Mouse (Mus musculus) embryonic facial prominence, embryonic 11.5 days (tissue): ENCODE measurements around the gene Cfap61. TPM values are rescaled to one million over a fixed set of nuclear protein-coding genes. Genes with fewer than 3 reads are reported as not detected.

Experiments
- ATAC-seq: fragments of 200-750 bp; cut with Nextera tagmentation; replicated peaks from 2 replicates; pipeline ENCODE4 v1.8.0; 2017; ENCODE audit warnings: low read depth; ENCODE audit not compliant: insufficient number of reproducible peaks, low FRiP score, low TSS enrichment
- DNase-seq: peaks from one replicate; pipeline ENCODE4 v3.0.0-alpha.2; 2015; ENCODE audit warnings: low spot score
- H3K27ac ChIP-seq: fragments of 300-500 bp; sonication (generic); replicated peaks from 2 replicates; pipeline ENCODE4 v1.5.1; 2014; ENCODE audit warnings: mild to moderate bottlenecking, low read depth, low read length, control low read depth
- H3K27me3 ChIP-seq: fragments of 300-500 bp; sonication (generic); 2 replicates; pipeline ENCODE4 v1.6.1; 2014; ENCODE audit warnings: mild to moderate bottlenecking, low read length, moderate library complexity, mixed read lengths; ENCODE audit not compliant: control insufficient read depth, insufficient read depth
- H3K36me3 ChIP-seq: fragments of 300-500 bp; sonication (generic); replicated peaks from 2 replicates; pipeline ENCODE4 v1.6.1; 2014; ENCODE audit warnings: low read depth, mild to moderate bottlenecking, low read length, moderate library complexity, mixed read lengths; ENCODE audit not compliant: control insufficient read depth, insufficient read depth
- H3K4me1 ChIP-seq: fragments of 300-500 bp; sonication (generic); 2 replicates; pipeline ENCODE4 v1.6.1; 2014; ENCODE audit warnings: low read length, mixed read lengths; ENCODE audit not compliant: control insufficient read depth, insufficient read depth
- H3K4me2 ChIP-seq: fragments of 300-500 bp; sonication (generic); 2 replicates; pipeline ENCODE4 v1.6.1; 2014; ENCODE audit warnings: low read depth, mild to moderate bottlenecking, control low read depth, low read length, moderate library complexity
- H3K4me3 ChIP-seq: fragments of 300-500 bp; sonication (generic); 2 replicates; pipeline ENCODE4 v1.5.1; 2014; ENCODE audit warnings: low read depth, low read length, control low read depth
- H3K9ac ChIP-seq: fragments of 300-500 bp; sonication (generic); replicated peaks from 2 replicates; pipeline ENCODE4 v1.6.1; 2014; ENCODE audit warnings: mild to moderate bottlenecking, control low read depth, low read length
- H3K9me3 ChIP-seq: fragments of 300-500 bp; sonication (generic); replicated peaks from 2 replicates; pipeline ENCODE4 v1.6.1; 2016; ENCODE audit warnings: mild to moderate bottlenecking, low read length, inconsistent platforms, mixed read lengths; ENCODE audit not compliant: control insufficient read depth
- WGBS: fragments of 180-500 bp; shearing (Covaris S2); extraction: QIAGEN DNeasy Blood & Tissue Kit; methylation state at CpG from one replicate; pipeline ENCODE4 v1.1.7; 2014; 5-methylcytosine and 5-hydroxymethylcytosine counted together
- polyA plus RNA-seq: library from polyadenylated mRNA; unstranded; fragments of >200 nt; fragmentation: Nextera tagmentation; extraction: Ambion mirVana; gene quantifications from 2 replicates; pipeline ENCODE4 v1.2.1, GENCODE M21; 2014

Cfap61 gene
- polyA plus RNA-seq, 1 experiment from 2014 or later, result 0.38 TPM

GRCm38 (mm10) chr2:146221076-146221928 is 286.7 kb downstream of the Cfap61 start, which contains the start of gene Insm1:
Gene Insm1 (plus strand): TSS chr2:146221921.
- no peaks in the 10 kb centered on the region for H3K36me3 ChIP-seq
- DNase-seq (peak; percentile 77), ATAC-seq (peak; percentile 50)
- peaks cover 18% of the 10 kb centered on the region for H3K4me1 ChIP-seq
- H3K4me3 ChIP-seq, result peak within 1 kb of the TSS; percentile 52
- peak within 1 kb of the TSS; percentile 52 for H3K27ac ChIP-seq
- H3K27me3 ChIP-seq, result peaks cover 76% of the 10 kb centered on the region
- WGBS, result under 1% methylated on average over 67 of the region's 86 CpGs
- H3K9ac ChIP-seq, result peak within 1 kb of the TSS; percentile 56
- peak within 1 kb of the TSS; percentile 96 for H3K4me2 ChIP-seq
- no peaks in the 10 kb centered on the region for H3K9me3 ChIP-seq

DNA sequence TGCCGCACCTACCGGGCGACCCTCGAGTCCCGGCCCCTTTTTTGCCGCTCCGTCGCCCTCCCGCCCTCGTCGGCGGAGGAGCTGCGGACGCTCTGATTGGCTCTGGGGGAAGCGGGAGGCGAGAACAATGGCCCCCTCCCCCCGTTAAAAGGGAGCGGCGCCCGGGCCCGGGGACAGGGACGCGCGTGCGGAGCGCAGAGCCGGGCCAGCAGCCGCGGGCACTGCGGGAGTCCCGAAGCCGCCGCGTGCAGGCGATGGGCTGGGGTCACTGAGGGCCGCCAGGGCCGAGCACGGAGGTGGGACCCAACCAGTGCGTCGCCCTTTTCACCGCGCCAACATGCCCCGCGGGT is 287.3 kb downstream of the Cfap61 start:
- H3K36me3 ChIP-seq, result no peaks in the 10 kb centered on the region
- H3K4me1 ChIP-seq, result peaks cover 18% of the 10 kb centered on the region
- peak overlapping the region; percentile 52 for H3K4me3 ChIP-seq
- peak; percentile 57 for DNase-seq
- peak overlapping the region; percentile 52 for H3K27ac ChIP-seq
- peak; percentile 41 for ATAC-seq
- peak overlapping the region; percentile 96 for H3K4me2 ChIP-seq
- H3K27me3 ChIP-seq, result peaks cover 75% of the 10 kb centered on the region
- WGBS, result under 1% methylated on average over 32 of the region's 44 CpGs
- H3K9me3 ChIP-seq, result no peaks in the 10 kb centered on the region
- H3K9ac ChIP-seq, result peak overlapping the region; percentile 56

- WGBS, result under 1% methylated on average over 116 of the region's 133 CpGs
- H3K9me3 ChIP-seq, result no peaks in the 10 kb centered on the region
- no peaks in the 10 kb centered on the region for H3K36me3 ChIP-seq
- H3K9ac ChIP-seq, result peak overlapping the region; percentile 56
- H3K27ac ChIP-seq, result peak overlapping the region; percentile 52
- peak overlapping the region; percentile 52 for H3K4me3 ChIP-seq
- peak overlapping the region; percentile 96 for H3K4me2 ChIP-seq
- ATAC-seq, result peak; percentile 1; the same call in 1 of the 2 replicates
- peaks cover 76% of the 10 kb centered on the region for H3K27me3 ChIP-seq
- DNase-seq, result peak; percentile 44
- H3K4me1 ChIP-seq, result peaks cover 18% of the 10 kb centered on the region
These were observed 287.9 kb downstream of the Cfap61 start for GRCm38 (mm10) chr2:146222279-146223175.

GRCm38 (mm10) chr2:146223176-146223905 is 288.8 kb downstream of the Cfap61 start:
- DNase-seq, result peak; percentile 52
- no peaks in the 10 kb centered on the region for H3K9me3 ChIP-seq
- peak overlapping the region; percentile 52; the same call in 1 of the 2 replicates for H3K27ac ChIP-seq
- no peak for ATAC-seq
- WGBS, result under 1% methylated on average over 66 of the region's 75 CpGs
- peak overlapping the region; percentile 56 for H3K9ac ChIP-seq
- peak overlapping the region; percentile 96 for H3K4me2 ChIP-seq
- H3K27me3 ChIP-seq, result peaks cover 68% of the 10 kb centered on the region
- peak overlapping the region; percentile 52 for H3K4me3 ChIP-seq
- peaks cover 18% of the 10 kb centered on the region for H3K4me1 ChIP-seq
- H3K36me3 ChIP-seq, result no peaks in the 10 kb centered on the region

- Histone ChIP-seq H3K4me2 (peak overlapping the region; percentile 96), H3K4me1 (peaks cover 18% of the 10 kb centered on the region), H3K4me3 (peak overlapping the region; percentile 52), H3K27ac (no peak overlapping the region), H3K36me3 (no peaks in the 10 kb centered on the region), H3K27me3 (peaks cover 65% of the 10 kb centered on the region), H3K9me3 (no peaks in the 10 kb centered on the region), H3K9ac (no peak overlapping the region)
- WGBS, result 13% methylated on average over 7 of the region's 7 CpGs
- ATAC-seq, result no peak
- no peak for DNase-seq
These were observed 289.6 kb downstream of the Cfap61 start for GRCm38 (mm10) chr2:146224141-146224540.

- Histone ChIP-seq H3K4me3 (no peak overlapping the region), H3K9me3 (no peaks in the 10 kb centered on the region), H3K4me2 (no peak overlapping the region), H3K9ac (no peak overlapping the region), H3K27me3 (peaks cover 58% of the 10 kb centered on the region), H3K27ac (no peak overlapping the region), H3K36me3 (no peaks in the 10 kb centered on the region), H3K4me1 (peaks cover 15% of the 10 kb centered on the region)
- 16% methylated on average over 6 of the region's 6 CpGs for WGBS
- DNase-seq (no peak), ATAC-seq (no peak)
These were observed 291.2 kb downstream of the Cfap61 start for GRCm38 (mm10) chr2:146225818-146226217.

- Histone ChIP-seq H3K27me3 (peaks cover 51% of the 10 kb centered on the region), H3K9me3 (no peaks in the 10 kb centered on the region), H3K4me2 (no peak overlapping the region), H3K9ac (no peak overlapping the region), H3K4me1 (peaks cover 13% of the 10 kb centered on the region), H3K4me3 (no peak overlapping the region), H3K36me3 (no peaks in the 10 kb centered on the region), H3K27ac (no peak overlapping the region)
- WGBS, result 2% methylated on average over 9 of the region's 9 CpGs
- DNase-seq, result peak; percentile 83
- 0 out of 2 replicates have a peak, but pooled peaks have one; percentile 8 for ATAC-seq
These were observed 291.9 kb downstream of the Cfap61 start for GRCm38 (mm10) chr2:146226484-146226883.
